9 mouse cellular contexts compared by ENCODE assay signal in genomic region chr11:98961766-98962165, GRCm38 (mm10). TPM values are rescaled to one million over a fixed set of nuclear protein-coding genes. Genes with fewer than 3 reads are reported as not detected.
A peak's percentile ranks its signal among the peaks of the same experiment; 100 is the strongest.
DNase-seq lines count a peak whose midpoint lies in the region; ATAC-seq lines count a peak whose summit lies in the region.
"Had no signal": no experiment of that assay in that cellular context is flagged by ENCODE, and none has a peak within 500 bp of the region (broad histone marks: within the 10 kb centered on the region; RNA-seq: fewer than 3 reads in every experiment).

No protein-coding gene starts in this region.

- 13% methylated on average over 8 of the region's 8 CpGs for WGBS in forebrain, embryonic 16.5 days
- 13% methylated on average over 8 of the region's 8 CpGs for WGBS in liver, embryonic 13.5 days (ENCODE audit: insufficient replicate concordance)

- no peaks in the 10 kb centered on the region for H3K9me3 ChIP-seq in forebrain, embryonic 16.5 days (ENCODE audit: control insufficient read depth, low read length)
- H3K9me3 ChIP-seq in liver, embryonic 13.5 days (replicated peaks) = no peaks in the 10 kb centered on the region

- H3K4me2 ChIP-seq in forebrain, embryonic 16.5 days (ENCODE audit: low read length) = peak overlapping the region; percentile 99
- peak overlapping the region; percentile 99 for H3K4me2 ChIP-seq in liver, embryonic 13.5 days

- H3K9ac ChIP-seq in forebrain, embryonic 16.5 days (replicated peaks; ENCODE audit: low read depth, low read length) = no peak overlapping the region; the same call in 1 of the 2 replicates
- H3K9ac ChIP-seq in liver, embryonic 13.5 days = peak overlapping the region; percentile 74; the same call in 1 of the 2 replicates

- H3K27me3 ChIP-seq in forebrain, embryonic 16.5 days (replicated peaks; ENCODE audit: control insufficient read depth, insufficient read depth, low read length) = peaks cover 12% of the 10 kb centered on the region
- peaks cover 71% of the 10 kb centered on the region for H3K27me3 ChIP-seq in liver, embryonic 13.5 days
- H3K27me3 ChIP-seq: CH12.LX had no signal

- H3K4me3 ChIP-seq in forebrain, embryonic 16.5 days (replicated peaks; ENCODE audit: low read length) = peak overlapping the region; percentile 56
- peak overlapping the region; percentile 70 for H3K4me3 ChIP-seq in liver, embryonic 13.5 days (replicated peaks)

- H3K27ac ChIP-seq in forebrain, embryonic 16.5 days (ENCODE audit: low read length) = no peak overlapping the region
- no peak overlapping the region for H3K27ac ChIP-seq in liver, embryonic 13.5 days

- H3K36me3 ChIP-seq in forebrain, embryonic 16.5 days (ENCODE audit: control insufficient read depth, insufficient read depth) = no peaks in the 10 kb centered on the region
- peaks cover 3% of the 10 kb centered on the region; the same call in 1 of the 2 replicates for H3K36me3 ChIP-seq in liver, embryonic 13.5 days

- no peak for ATAC-seq in forebrain, embryonic 16.5 days
- no peak for ATAC-seq in liver, embryonic 13.5 days (ENCODE audit: low read depth)
- no peak for ATAC-seq in activated CD4-positive, CD25-positive, alpha-beta regulatory T cell, adult 4 months

- peaks cover 74% of the 10 kb centered on the region for H3K4me1 ChIP-seq in forebrain, embryonic 16.5 days (replicated peaks; ENCODE audit: control insufficient read depth, insufficient read depth, low read length)
- peaks cover 89% of the 10 kb centered on the region for H3K4me1 ChIP-seq in liver, embryonic 13.5 days (replicated peaks)

- peak; percentile 45 for DNase-seq in adrenal gland, postnatal 14 days
- no peak for DNase-seq in adrenal gland, postnatal 36 days
- peak; percentile 48 for DNase-seq in 3T3-L1 (ENCODE audit: low read depth, low spot score)
- no peak for DNase-seq in liver, embryonic 13.5 days
- DNase-seq in thymus, postnatal 14 days = peak; percentile 75
- DNase-seq in left cerebral cortex, adult 8-10 months (ENCODE audit: low spot score in 2 of 2) = no peak

RNA-seq across cellular contexts. Expression of gene Gjd3, which starts 21.1 kb away (rescaled TPM):
- not detected in 2 replicates for total RNA-seq in adrenal gland, postnatal 14 days (2021)
- not detected for total RNA-seq in adrenal gland, postnatal 36 days (2021)
- polyA plus RNA-seq in forebrain, embryonic 16.5 days (2015; fragmentation: Nextera tagmentation; extraction: Ambion mirVana) = 0.51 and 1.0 TPM in 2 replicates
- polyA plus RNA-seq in liver, embryonic 13.5 days (2015; fragmentation: Nextera tagmentation; extraction: Ambion mirVana) = not detected in 2 replicates
- total RNA-seq in left cerebral cortex, adult 8-10 months (2022) = 1 to 10 TPM; 1.2 to 1.8 (median 1.4) TPM
- polyA plus RNA-seq in activated CD4-positive, CD25-positive, alpha-beta regulatory T cell, adult 4 months (2017; shearing (Covaris generic)) = under 1 TPM in 1 of 2 experiments, not detected in 1; 0.41 TPM

RNA-seq across cellular contexts. Expression of gene Rara, which starts 34.1 kb away (rescaled TPM):
- total RNA-seq in adrenal gland, postnatal 14 days (2021) = 24.5 and 29.3 TPM in 2 replicates
- 10 to 100 TPM; 20.0 to 24.5 TPM for total RNA-seq in adrenal gland, postnatal 36 days (2021)
- polyA plus RNA-seq in forebrain, embryonic 16.5 days (2015; fragmentation: Nextera tagmentation; extraction: Ambion mirVana) = 9.5 and 10.6 TPM in 2 replicates
- polyA plus RNA-seq in liver, embryonic 13.5 days (2015; fragmentation: Nextera tagmentation; extraction: Ambion mirVana) = 3.4 and 3.8 TPM in 2 replicates
- 10 to 100 TPM; 11.1 to 11.7 (median 11.4) TPM for total RNA-seq in left cerebral cortex, adult 8-10 months (2022)
- polyA plus RNA-seq in activated CD4-positive, CD25-positive, alpha-beta regulatory T cell, adult 4 months (2017; shearing (Covaris generic)) = 10 to 100 TPM in 1 of 2 experiments, 1 to 10 TPM in 1; 9.0 to 13.7 TPM

RNA-seq across cellular contexts. Expression of gene Cdc6, which starts 54.2 kb away (rescaled TPM):
- total RNA-seq in adrenal gland, postnatal 14 days (2021) = 3.5 and 5.8 TPM in 2 replicates
- total RNA-seq in adrenal gland, postnatal 36 days (2021) = 1 to 10 TPM in 1 of 2 experiments, under 1 TPM in 1; 0.89 to 1.5 TPM
- polyA plus RNA-seq in forebrain, embryonic 16.5 days (2015; fragmentation: Nextera tagmentation; extraction: Ambion mirVana) = 10.3 and 10.9 TPM in 2 replicates
- 69.1 and 79.8 TPM in 2 replicates for polyA plus RNA-seq in liver, embryonic 13.5 days (2015; fragmentation: Nextera tagmentation; extraction: Ambion mirVana)
- total RNA-seq in left cerebral cortex, adult 8-10 months (2022) = under 1 TPM; 0.15 to 0.91 (median 0.25) TPM
- 10 to 100 TPM; 10.1 to 17.7 TPM for polyA plus RNA-seq in activated CD4-positive, CD25-positive, alpha-beta regulatory T cell, adult 4 months (2017; shearing (Covaris generic))

Comparison
In these comparisons a context has a peak if more than half of its experiments do, and no peak if none do; other contexts are left out.
1. DNase-seq: peak in adrenal gland, postnatal 14 days (single experiment), 3T3-L1 (single experiment) and thymus, postnatal 14 days (single experiment); none in adrenal gland, postnatal 36 days (0 of 2), liver, embryonic 13.5 days (single experiment) and left cerebral cortex, adult 8-10 months (0 of 2).